Mouse (Mus musculus): ENCODE data around the gene Gpr87.
A peak's percentile ranks its signal among the peaks of the same experiment; 100 is the strongest.
"Not testable (repeated sequence)": the region's sequence is repeated elsewhere in the genome, so short reads cannot be mapped to it uniquely, and the experiment has no call there.

The Gpr87 gene

GRCm38 (mm10) chr3:59185662-59186061 is 9.2 kb downstream of the Gpr87 start:
- no peak for DNase-seq

GRCm38 (mm10) chr3:59182129-59182528 is 12.8 kb downstream of the Gpr87 start:
- DNase-seq, result no peak

GRCm38 (mm10) chr3:59181134-59181533 is 13.8 kb downstream of the Gpr87 start:
- DNase-seq, result no peak

GRCm38 (mm10) chr3:59176871-59177270 is 18.0 kb downstream of the Gpr87 start:
- DNase-seq, result no peak

- peak; percentile 71 for DNase-seq
These were observed 19.7 kb downstream of the Gpr87 start for GRCm38 (mm10) chr3:59175234-59175633.

GRCm38 (mm10) chr3:59174426-59175154 is 20.3 kb downstream of the Gpr87 start:
- peak; percentile 26 for DNase-seq

GRCm38 (mm10) chr3:59169921-59170627 is 24.8 kb downstream of the Gpr87 start:
- DNase-seq, result no peak

GRCm38 (mm10) chr3:59169215-59169614 is 25.7 kb downstream of the Gpr87 start:
- no peak for DNase-seq

GRCm38 (mm10) chr3:59168476-59168875 is 26.4 kb downstream of the Gpr87 start:
- no peak for DNase-seq

- DNase-seq, result peak; percentile 13
These were observed 27.4 kb downstream of the Gpr87 start for GRCm38 (mm10) chr3:59167417-59168054.

- no peak for DNase-seq
These were observed 34.4 kb downstream of the Gpr87 start for GRCm38 (mm10) chr3:59160465-59160864.

GRCm38 (mm10) chr3:59157048-59157447 is 37.9 kb downstream of the Gpr87 start:
- DNase-seq, result no peak

- no peak for DNase-seq
These were observed 39.5 kb downstream of the Gpr87 start for GRCm38 (mm10) chr3:59155404-59155803.

- DNase-seq, result no peak
These were observed 40.0 kb downstream of the Gpr87 start for GRCm38 (mm10) chr3:59154888-59155287.

- DNase-seq, result peak; percentile 56
These were observed 41.5 kb downstream of the Gpr87 start, which contains the start of gene P2ry14 for GRCm38 (mm10) chr3:59153424-59153823. P2ry14 (minus strand) TSS chr3:59153618.

- no peak for DNase-seq
These were observed 44.3 kb downstream of the Gpr87 start for GRCm38 (mm10) chr3:59150624-59151023.

GRCm38 (mm10) chr3:59149646-59150045 is 45.3 kb downstream of the Gpr87 start:
- DNase-seq, result no peak

GRCm38 (mm10) chr3:59145194-59145593 is 49.7 kb downstream of the Gpr87 start:
- no peak for DNase-seq

- no peak for DNase-seq
These were observed 53.2 kb downstream of the Gpr87 start for GRCm38 (mm10) chr3:59141507-59142305.

- DNase-seq, result not testable (repeated sequence)
These were observed 54.0 kb downstream of the Gpr87 start for GRCm38 (mm10) chr3:59140941-59141340.

GRCm38 (mm10) chr3:59140115-59140514 is 54.8 kb downstream of the Gpr87 start:
- no peak for DNase-seq

GRCm38 (mm10) chr3:59139651-59140051 is 55.3 kb downstream of the Gpr87 start:
- DNase-seq, result peak; percentile 50

GRCm38 (mm10) chr3:59138946-59139468 is 55.9 kb downstream of the Gpr87 start:
- no peak for DNase-seq

All from lung, postnatal 36 days (tissue).